Mouse (Mus musculus) cerebellum, adult 18-20 months (tissue): ENCODE results near the gene 4930578G10Rik.
A peak's percentile ranks its signal among the peaks of the same experiment; 100 is the strongest.
"Not testable (repeated sequence)": the region's sequence is repeated elsewhere in the genome, so short reads cannot be mapped to it uniquely, and the experiment has no call there.

Experiments used
- DNase-seq, 2 experiments: peaks; one replicate each; pipeline ENCODE4 v3.0.0; 2021

4930578G10Rik gene

DNA sequence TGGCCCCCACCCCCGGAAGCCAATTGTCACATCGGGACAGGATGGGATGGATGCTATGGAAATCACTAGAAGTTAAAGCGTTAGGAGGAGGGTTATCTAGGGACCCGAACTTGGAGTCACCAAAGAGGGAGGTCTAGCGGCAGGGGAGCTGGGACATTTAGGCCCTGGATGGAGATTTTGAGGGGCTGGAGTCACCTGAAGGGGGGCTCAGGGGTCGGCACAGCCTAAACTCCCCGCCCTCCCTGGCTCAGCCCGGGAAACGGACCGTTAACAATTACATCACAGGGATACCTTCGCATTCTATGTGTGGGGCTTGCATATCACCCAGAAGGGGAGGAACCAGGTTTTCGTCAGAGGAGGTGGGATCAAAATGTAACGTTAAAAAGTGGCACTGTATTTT lies at the start of gene 4930578G10Rik:
4930578G10Rik (plus strand) TSS at position 301 of the 400 bp plus-strand sequence.
- DNase-seq: not testable (repeated sequence)

DNA sequence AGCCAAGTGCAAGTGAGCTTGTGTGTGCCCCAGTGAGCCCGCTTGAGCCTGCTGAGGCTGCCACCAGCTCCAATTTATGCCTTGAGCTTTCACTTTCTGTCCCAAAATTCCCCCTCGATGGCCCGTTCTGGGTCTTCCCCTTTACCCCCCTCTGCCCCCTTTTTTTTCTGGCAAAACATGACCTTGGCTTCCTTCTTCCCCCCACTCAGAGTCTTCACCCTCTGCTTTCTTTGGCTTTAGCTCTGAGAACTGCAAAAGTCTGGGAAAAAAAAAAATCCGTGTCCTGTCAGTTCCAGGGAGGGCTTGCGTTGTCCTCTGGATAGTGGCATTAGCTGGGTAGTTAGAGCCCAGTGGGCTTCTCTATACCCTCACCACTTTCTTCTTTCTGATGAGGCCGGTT lies 21.1 kb downstream of the 4930578G10Rik start, which contains the start of gene Ccl19:
Ccl19 (minus strand) TSS at position 101 of the 400 bp plus-strand sequence.
- DNase-seq: not testable (repeated sequence)

DNA sequence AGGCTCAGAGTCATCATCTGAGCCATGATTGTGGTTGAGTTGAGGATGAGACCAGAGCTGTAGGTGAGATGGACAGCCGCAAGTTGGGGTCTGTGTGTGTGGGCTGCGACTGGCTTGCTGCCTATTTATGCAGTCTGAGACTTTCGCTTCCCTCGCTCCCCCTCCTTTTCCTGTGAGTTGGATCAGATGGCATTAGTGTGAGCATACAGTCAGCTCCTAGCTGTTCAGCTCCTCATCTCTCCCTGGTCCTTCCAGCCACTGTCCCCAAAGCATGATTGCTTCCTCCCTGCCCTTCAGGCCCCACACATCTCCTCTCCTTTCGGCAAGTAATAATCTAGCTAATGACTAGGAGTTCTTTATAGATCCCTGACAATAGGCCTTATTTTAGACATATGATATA lies 38.5 kb downstream of the 4930578G10Rik start, which contains the start of gene Ccl21a:
Ccl21a (minus strand) TSS at position 101 of the 400 bp plus-strand sequence.
- DNase-seq: not testable (repeated sequence)

DNA sequence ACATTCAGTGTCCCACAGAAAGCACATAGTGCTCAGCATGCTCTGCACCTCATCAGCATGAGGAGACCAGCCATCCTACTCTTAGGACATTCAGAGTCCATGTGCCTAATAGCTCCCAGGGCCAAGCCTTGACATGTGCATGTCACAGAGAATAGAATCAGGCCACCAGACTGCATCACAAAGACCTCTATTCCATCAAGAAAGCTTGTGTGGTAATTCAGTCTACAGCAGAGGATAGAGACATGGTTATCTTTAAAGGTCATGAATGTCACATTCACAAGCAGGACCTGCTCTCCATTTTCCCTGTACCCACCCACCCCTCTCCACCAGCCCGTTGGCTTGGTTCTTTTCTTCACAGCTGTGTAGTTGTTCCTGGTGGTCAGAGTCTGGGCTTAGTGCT lies 118.4 kb downstream of the 4930578G10Rik start, which contains the start of gene Fam205a1:
Fam205a1 (minus strand) TSS at position 101 of the 400 bp plus-strand sequence.
- not testable (repeated sequence) for DNase-seq

DNA sequence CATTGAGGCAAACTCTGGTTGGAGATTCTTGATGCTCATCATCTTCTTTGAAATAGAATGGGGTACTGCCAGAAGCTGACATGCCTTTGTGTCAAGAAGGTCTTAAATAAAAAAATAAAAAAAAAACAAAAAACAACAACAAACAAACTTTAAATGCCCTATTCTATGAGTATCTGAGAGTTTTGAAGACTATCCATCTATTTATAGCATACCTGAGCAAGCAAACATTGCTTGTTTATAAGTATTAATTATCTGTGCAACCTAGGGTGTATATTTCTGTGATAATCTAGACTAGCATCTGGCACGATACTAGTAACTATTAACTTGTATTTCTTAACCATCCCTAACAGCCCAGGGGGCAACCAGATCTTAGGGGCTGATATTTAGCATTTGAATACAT lies 121.3 kb downstream of the 4930578G10Rik start, which contains the start of gene Gm12394:
Gm12394 (minus strand) TSS at position 101 of the 400 bp plus-strand sequence.
- DNase-seq: not testable (repeated sequence)

DNA sequence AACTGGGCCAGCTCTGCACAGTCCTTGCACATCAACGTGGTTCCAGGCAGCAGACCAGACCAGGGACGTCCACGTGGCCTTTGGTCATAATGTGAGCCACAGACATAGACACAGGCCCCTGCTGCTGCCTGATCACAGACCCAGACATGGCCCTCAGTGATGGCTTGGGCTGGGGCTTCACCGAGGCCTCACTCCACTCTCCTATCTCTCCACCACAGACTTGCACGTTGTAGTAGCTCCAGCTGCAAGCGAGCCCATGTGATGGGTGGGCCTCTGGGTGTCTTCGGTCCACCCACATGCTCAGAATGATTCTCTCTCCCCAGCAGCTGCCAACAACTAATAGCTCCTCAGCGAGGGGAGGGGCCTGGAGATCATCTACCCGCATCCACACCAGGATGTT lies 125.1 kb downstream of the 4930578G10Rik start:
- DNase-seq: not testable (repeated sequence)

DNA sequence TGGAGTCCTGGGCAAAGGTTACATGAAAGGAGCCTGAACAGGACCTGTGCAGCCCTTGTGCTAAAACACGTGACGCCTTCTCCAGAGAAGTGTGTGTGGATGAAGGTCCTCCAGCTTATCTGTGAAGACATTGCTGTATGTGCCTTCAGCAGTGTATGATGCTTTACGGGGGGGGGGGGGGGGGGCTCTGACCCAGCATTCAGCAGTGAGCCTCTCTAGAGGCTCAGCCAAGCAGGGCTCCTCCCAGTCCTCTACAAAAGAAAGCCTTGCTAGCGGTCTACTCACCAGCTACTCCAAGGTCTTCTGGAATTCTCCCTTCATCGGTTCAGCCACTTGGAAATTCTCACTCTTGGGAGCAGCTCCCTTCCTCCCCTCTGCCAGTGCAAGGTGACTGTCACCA lies 128.1 kb downstream of the 4930578G10Rik start:
- not testable (repeated sequence) for DNase-seq

DNA sequence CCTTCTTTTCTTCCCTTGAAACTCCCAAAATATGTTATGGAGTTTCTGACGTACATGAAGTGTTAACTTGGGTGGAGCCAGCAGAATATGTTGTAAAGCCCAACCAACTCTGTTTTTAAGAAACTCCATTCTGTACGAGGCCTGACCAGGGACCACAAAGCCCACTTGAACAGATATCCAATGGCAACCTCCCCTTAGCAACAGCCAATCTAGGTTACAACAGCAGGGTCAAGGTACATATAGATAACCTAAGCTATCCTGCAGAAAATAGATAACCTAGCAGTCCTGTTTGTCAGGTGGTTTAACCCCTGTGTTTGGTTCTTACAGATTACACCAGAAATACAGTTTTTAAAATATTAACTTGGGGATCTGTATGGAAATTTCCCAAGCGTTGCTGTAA lies 132.0 kb downstream of the 4930578G10Rik start:
- no peak for DNase-seq

DNA sequence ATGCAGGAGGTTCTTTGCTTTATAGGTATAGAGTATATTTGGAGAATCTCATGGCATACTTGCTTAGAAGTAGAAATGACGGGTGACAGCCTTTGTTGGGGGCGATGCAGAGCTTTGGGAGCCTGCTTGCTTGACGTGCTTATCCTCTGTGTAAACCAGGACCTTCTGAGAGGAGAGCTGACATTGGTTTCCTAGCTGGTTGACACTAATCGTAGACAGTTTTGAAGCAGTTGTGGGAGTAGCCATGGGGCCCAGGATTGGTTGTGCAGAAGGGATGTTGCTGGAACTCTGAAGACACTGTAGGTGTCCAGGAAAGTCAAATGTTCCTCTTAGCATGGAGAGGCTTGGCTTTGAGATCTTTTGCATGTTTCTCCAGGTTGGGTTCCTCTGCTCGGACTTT lies 132.8 kb downstream of the 4930578G10Rik start:
- no peak for DNase-seq

DNA sequence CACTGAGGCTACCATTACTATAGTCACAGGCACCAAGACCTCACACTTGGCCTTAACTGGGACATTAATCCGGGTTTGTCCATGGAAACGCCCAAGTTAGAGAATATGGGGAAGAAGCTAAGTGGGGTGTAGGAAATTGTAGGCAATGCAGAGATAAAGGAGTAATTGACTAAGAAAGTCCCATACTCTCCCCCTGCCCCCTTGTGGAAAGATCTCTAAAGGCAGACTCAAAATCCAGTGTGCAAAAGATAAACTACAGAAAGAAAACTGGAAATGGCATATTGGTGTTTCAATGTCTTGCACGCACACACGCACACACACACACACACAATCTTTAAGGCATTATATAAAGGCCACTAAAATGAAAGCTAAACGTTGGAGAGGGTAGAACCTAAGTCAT lies 135.4 kb downstream of the 4930578G10Rik start:
- DNase-seq: no peak

DNA sequence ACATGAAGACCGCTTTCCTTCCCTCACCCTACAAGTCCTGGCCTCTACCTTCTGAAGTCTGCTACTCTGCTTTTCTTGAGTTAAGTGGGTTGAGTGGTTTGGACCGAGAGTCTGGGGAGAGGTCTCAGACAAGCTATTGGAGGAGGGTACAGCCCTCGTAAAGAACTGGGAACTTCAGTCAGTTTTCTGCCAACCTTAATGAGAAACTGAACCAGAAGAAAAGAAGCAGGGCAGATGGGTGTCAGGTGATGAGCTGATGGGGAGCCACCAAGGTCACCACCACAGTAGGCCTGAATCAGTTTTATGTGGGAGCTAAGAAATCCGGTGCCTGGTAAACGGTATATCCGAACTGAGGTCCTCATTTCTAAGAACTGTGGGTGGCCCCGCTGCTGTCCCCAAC lies 136.8 kb downstream of the 4930578G10Rik start:
- no peak for DNase-seq

DNA sequence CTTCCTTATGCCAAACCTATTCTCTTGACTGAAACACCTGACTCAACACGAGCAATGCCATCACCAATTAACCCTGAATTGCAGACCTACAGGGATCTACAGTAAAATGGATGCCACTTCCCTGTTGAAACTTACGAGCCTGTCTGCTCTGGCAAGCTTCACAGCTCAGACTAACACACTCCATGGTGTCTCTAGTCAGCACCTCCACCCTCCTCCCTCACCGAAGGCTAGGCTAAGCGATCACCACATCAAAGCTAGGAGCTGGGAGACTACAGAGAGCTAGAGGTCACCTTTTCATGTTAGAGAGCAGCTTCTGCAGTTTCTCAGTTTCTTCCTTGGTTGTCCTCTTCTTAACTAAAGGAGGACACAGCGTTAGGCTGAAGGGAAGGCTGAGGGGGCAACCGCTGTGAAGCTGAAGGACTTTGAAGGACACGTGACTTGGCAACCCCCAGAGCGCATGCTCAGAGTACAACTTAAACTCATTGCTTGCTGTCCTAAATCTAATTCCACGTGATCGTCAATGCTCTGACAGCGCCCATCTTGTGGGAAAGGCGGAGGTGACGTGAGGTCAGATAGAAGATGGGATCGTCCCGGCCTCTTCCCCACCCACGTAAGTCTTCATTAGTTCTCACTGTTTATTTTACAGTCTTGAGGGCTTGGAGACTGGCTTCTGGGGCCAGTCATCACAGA lies 137.5 kb downstream of the 4930578G10Rik start:
- DNase-seq: no peak

DNA sequence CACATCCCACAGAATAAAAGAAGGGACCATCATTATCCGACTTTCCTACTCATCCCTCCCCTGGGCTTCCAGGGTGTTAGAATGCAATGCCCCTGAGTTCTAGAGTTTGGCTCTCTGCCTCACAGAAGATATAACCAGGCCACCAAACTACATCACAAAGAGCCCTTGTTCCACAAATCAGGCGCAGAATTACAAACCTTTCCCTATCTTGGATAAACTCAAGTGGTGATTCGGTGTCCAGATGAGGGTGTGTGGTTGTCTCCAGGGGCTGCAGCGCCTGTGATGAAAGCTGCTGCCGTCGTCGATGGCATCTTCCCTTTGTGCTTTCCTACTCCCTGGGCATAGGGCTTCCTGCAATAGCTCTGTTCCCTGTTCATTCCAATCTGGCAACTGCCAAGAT lies 138.8 kb downstream of the 4930578G10Rik start, which contains the start of gene Fam205c:
Fam205c (minus strand) TSS at position 101 of the 400 bp plus-strand sequence.
- no peak for DNase-seq

DNA sequence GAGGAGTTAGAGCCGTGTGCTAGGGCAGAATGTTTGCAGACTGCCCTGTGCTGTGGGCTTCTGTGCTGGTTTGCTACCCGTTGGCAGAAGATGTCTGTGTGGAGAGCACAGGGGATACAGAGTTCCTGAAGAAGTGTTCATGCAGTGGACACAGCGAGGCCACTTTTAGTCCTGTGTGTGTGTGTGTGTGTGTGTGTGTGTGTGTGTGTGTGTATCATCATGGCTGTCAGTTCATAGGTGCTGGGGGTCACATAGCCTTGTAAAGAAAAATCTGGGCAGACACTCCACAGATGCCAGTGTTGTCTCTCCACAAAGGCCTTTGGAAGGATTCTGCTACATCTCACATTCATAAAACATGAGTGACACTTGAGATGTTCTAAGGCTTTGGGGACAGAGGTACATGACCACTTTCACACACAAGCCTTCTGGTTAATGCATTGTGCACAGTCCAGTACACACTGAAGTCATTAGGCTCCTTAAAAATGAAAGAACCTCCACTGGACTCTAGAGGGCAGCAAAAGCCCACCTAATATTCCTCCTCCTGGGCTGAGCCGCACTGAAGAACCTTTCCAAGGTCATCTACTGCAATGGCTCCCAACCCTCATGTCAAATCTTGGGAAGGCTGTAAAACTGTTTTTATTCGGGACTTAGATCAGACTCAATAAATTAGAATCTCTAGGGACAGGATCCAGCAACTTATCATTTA lies 141.4 kb downstream of the 4930578G10Rik start:
- DNase-seq: peak; percentile 63 to 74

DNA sequence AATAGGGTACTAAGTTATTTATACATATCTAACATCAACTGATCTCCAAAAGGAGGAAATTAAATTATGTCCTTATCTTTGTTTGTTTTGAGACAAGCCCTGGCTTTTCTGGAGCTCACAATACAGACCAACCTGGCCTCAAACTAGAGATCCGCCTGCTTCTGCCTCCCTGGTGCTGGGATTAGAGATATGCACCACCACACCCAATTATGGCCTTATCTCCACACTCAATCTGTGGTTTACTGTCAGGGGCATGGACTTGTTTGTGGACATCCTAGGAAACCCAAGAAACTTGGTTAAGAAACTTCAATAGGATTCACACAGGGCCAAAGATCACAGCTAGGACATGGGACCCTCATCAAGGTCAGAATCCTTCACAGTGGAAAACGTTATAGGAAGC lies 142.3 kb downstream of the 4930578G10Rik start:
- DNase-seq: no peak

DNA sequence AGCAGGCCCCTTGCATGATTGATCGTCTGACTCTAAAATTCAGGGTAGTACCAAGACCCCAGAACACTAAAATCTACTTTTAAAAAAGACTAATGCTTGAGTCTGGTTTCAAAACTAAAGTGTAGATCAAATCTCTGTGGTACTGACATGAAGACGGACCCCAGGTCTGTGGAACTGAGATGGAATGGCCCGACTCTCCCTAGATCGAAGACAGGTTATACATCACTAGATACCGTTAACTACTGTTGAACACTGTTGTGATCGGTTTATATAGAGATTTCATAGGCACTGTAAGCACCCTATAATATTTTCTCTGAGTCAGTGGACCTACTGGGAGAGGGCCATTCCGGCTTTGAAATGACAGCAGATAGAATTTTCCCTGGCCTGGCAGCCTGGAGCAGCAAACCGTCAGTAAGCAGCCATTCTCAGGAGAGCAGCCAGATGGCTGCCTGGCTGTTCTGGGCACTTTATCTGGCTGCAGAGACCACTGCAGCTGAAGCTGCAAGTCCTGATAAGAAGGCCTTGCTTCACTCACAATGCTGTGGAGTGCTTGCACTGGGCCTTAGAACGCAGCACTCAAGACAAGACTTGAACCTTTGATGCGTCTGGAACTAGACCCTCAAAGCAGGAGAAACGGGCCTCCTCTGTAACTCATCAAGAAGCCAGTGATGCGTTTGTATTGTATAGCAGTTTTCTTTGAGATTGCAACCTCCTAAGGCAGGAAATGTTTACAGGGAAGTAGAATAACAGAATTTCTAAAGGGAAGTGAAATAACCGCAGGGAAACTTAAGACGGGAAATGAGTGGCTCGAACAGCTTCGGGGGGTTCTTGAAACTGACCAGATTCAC lies 144.7 kb downstream of the 4930578G10Rik start:
- DNase-seq: no peak

DNA sequence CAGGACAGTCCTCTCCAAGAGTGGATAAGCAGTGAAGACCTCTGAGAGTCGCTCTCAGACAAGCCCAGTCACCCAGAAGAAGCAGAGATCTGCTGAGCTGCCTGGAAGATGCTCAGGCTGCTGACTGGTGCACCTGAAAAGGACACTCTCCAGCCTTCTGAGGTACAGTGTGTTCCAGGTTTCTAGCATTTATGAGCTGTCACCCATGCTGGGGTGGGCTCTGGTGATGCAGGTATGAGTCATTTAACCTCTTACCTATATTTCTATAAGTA lies 145.3 kb downstream of the 4930578G10Rik start:
- no peak for DNase-seq

DNA sequence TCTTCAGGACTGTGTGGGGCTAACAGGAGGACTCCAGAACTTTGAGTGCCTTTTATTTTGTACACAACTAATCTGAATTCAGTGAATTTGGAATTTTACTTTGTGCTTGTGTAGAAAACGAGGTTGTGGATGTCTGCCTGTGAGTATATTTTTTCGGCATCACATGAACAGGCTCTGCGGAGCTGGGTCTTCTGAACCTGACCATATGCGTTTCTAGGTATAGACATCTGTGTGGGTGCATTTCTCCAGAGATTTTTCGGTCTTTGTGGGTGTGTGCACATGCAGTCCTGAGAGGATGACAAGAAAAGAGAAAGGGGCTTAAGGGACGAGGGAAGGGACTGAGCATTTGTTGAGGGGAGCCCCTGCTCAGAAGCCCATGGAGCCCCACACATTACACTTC lies 151.6 kb downstream of the 4930578G10Rik start:
- no peak for DNase-seq

DNA sequence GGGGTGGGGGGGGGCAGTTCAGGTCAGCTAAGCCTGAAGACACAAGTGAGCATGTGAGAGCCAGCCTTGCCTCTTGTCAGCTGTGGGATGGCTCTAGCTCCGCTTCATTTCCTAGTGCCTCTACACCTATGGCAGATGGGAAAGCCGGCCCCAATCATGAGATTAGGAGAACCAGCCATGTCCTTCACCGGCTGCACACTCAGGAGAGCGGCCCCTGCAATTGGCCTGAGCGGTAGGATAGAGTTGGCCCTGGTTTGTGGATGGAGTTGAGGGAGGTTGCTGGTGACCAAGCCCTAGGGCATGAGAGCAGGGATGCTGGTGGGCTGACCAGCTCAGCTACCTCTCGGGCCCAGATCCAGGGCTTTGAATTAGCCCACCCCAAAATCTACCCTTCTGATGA lies 153.5 kb downstream of the 4930578G10Rik start:
- DNase-seq: no peak

DNA sequence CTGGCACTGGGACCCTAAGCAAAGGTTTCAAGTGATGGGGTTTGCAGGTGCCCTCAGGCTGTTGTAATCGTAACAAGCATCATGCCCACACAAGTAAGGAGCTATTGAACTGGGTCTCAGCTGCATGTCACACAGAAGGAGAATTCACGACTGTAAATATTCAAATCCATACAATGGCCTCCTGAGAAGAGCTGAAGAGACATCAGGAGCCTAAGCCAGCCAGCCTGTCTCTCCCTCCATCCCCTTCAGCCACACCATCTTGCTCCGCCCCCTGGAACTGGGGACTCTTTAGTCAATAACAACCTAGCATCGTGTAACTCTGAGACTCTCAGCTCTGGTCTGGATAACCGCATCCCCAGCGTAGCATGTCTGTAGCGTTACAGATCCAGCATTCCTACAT lies 155.8 kb downstream of the 4930578G10Rik start:
- DNase-seq: no peak

DNA sequence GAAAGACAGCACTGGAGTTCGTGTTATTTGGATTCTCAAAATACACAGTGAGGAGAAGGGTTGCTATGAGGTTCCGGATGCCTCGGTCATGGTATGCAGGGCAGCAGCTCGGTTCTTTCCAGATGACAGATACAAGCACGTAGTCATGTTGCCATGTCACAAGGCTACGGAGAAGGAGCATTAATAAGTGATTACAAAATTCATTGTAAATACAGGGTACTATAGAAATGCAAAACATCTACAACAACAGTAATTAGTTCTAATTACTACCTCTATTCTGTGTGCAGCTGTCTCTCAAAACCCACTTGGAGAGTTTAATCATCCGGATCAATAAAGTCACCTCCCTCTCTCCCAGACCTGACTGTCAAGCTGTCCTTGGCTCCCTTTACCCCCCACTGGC lies 159.8 kb downstream of the 4930578G10Rik start:
- DNase-seq: no peak
